Mouse (Mus musculus): ENCODE measurements around the gene Zfp169.
"Not testable (repeated sequence)": the region's sequence is repeated elsewhere in the genome, so short reads cannot be mapped to it uniquely, and the experiment has no call there.

The Zfp169 gene

DNA sequence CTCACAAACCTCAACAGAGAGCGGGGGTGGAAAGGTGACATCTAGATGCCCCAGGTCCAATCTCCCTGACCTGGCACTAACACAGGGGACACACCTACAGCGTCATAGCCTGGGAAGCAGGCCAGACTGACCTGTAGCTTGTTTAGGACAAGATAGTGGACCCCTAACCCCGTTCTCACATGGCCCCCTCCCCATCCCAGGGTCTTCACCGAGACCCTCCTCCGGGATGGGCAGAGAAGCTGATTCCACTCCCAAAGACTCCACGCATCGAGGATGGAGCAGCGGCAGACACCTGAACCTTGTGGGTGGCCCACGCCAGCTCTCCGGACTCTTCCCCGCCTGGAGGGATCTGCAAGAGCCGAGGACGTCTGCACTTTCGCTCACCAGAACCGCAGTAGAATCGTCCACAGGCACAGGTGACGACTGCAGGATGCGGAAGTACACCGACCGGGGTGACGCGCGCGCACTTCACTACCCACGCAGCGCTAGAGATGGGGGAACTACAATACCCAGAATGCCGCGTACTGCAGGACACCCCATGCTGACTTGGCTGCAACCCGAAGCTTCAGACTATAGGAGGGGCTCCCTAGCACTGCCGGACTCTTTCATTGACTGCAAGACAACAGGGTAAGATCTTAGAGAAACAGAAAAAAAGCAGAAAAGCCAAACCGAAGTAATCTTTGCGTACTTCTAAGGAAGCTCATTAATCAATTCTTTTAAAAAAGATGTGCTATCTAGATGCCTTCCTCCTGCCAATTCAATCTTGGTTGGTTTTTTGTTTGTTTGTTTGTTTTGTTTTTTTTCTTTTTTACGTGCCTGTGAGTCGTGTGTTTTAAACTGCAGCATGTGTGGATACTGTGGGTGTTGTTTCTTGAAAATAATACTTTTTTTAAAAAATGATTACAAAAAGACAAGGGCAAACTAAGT lies at the start of gene Zfp169, which contains the start of gene A830005F24Rik:
Zfp169 (minus strand) TSS at position 449 of the 927 bp plus-strand sequence.
A830005F24Rik (plus strand) TSS at position 568 of the 927 bp plus-strand sequence.
- DNase-seq, result peak; percentile 87

DNA sequence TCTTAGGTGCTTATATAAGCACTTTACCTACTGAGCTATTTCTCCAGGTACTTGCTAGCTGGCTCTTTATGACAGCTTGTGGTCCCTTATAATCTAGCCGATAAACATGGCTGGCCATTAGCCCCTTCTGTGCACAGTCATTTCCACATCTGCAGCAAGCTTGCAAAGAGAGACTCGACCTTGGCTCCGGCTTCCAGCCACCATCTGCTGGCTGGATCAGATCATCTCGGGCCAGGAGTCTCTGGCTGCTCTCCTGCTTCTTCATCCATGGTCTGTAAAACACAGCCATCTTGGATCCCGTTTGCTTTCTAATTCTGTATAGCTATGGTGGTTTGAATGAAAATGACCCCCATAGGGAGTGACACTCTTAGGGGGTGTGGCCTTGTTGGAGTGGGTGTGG lies 49.1 kb upstream of the Zfp169 start:
- no peak for DNase-seq

DNA sequence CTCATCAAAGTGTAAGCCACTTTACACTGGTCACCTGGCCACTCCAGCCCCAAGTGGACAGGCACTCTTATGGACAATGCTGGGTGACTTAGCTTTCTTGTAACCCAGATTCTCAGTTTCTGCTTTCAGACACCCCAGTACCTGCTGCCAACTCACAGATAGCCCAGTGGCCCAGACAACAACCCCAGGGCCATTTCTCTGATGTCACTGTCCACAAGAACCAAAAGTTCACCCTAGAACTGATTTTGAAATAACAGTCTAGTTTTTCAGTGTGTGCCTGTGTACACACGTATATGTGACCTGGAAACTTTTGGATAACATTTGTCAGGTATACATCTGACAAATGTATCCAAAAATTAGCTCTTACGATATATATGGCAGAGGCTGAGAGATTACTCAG lies 48.2 kb upstream of the Zfp169 start:
- DNase-seq, result no peak

DNA sequence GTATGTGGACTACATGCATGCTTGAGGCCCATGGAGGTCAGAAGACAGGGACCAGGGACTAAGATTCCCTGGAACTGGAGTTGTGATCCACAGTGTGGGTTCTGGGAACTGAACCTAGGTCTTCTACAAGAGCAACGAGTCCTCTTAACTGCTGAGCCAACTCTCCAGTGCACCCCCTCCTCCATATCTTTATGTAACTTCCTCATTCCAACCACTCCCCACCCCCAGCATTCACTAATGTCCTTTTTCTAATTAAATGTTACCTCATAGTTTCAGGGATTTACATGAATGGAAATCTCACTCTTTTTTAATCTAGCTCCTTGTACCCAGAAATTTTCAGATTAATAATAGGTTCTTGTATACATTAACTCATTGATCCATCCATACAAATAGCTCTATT lies 42.7 kb upstream of the Zfp169 start:
- no peak for DNase-seq

DNA sequence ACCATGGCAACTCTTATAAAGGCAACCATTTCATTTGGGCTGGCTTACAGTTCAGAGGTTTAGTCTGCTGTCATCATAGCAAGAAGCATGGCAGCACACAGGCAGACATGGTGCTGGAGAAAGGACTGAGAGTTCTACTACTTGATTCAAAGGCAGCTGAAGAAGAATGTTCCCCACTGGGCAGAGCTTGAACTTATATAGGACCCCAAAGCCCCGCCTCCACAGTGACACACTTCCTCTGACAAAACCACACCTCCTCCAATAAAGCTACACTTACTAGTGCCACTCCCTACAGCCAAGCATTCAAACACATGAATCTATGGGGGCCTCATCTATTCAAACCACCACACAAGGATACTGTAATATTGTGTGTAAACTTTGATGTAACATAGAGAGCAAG lies 41.3 kb upstream of the Zfp169 start:
- DNase-seq, result no peak

DNA sequence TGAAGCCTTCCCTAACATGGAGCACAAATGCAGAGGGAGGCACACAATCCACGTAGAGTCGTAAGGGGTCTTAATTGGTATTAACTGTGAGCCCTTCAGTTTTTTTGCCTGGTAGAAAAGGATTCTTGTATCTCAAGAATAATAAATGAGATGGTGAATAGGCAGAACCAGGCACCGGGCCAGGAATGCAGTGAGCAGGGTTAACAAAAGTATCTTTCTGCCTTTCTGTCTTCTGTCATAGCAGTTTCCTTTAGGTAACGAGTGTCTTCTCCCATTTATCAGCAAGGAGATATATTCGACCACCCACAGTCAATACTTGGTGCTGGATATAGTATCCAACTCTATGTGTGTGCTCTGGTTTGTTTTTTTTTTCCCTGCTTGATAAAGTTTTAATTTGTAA lies 40.3 kb upstream of the Zfp169 start:
- no peak for DNase-seq

DNA sequence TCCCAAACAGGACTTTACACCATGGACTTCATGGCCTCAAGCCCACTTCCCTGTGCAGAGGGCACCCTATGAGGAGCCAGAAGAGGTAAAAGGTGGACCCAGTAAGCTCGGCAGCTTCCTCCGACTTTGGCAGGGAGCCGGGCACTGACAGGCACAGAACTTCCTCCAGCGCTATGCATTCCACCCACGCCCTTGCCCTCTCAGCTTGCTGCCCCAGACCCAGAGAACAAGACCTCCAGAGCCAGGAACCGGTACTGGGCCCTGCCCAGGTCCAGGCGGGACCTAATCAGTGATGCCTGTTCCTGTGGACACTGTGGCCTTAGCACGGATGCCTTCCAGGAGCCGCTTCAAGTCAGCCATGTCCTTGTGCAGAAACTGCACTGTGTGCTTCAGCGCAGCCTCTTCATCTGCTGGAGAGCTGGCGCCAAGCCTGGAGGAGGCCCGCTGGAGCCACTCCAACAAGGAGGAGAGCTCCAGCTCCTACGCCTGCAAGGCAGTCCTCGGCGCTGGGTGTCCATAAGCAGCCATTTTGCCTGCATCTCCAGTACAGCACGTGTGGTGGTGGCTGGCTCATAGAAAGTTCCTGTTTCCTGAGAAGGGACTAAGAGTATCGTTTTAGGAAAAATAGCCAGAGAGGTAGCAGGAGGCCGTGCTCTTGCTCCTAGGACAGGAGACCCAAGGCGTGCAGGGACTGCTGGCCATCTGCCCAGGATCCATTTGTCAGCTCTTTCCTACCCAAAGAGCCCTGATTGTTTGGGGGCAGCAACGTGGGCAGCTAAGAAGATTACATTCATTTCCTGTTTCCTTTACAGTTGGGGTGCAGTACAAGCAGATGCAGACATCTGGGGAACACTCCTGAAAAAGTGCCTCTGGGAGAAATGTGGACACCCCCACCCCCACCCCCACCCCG lies 39.2 kb upstream of the Zfp169 start:
- peak; percentile 91 for DNase-seq

DNA sequence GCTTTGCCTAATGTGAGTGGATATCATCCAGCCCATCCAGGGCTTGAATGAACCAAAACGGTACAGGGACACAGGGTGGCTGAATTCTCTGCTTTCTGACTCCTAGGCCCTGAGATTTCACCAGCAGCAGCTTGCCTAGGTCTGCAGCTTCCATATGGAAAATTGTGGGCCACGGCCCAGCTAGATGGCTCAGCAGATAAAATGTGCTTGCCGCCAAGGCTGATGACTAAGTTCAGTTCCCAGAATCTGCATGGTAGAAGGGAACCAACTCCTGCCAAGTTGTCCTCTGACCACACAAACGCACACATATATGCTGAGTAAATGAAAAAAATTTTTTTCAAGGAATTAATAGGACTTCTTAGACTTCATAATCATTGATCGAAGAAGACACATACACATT lies 35.0 kb upstream of the Zfp169 start:
- no peak for DNase-seq

DNA sequence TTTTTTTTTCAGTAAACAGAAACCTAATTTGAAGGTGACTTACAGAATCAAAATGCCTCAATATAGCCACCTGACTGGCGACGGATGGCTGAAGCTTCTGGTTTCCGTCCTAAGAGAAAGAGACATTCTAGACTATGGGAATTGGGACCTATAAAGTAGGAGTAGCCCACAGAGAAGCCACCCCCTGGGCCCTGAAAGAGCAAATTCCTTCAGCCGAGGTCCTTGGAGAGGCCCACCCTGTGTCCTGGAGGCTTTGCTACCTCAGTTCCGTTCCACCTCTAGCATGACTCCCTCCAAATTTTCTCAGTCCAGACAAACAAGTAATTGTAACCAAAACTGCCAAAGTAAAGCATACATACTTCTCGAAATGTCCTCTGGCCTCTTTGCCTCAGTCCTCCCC lies 34.4 kb upstream of the Zfp169 start:
- DNase-seq, result no peak

DNA sequence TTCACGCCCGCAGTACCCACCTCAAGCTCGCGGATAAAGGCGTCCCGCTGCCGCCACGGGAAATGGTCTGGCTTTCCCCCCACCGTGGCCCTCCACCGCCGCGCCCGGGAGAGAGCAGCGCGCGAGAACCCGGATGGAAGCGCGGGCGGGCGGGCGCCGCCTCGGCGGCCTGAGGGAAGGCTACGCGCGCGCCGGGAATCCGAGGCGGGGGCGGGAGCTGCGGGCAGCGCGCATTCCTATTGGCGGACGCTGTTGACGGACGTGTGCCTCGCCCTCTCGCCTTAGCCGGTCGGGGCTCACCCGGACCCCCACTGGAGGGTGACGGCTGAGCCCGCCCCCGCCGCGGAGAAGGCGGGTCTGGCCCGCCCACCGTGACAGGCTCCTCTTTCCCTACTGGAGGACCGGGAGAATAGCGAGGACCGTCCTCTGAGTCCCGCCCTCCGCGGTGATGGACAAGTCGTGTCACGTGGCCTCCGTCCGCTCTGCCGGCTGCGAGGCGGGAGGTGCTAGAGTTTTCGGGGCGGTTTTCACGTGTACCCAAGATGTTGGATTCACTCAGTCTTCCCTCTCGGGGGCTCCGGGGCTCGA lies 33.2 kb upstream of the Zfp169 start:
- peak; percentile 100 for DNase-seq

DNA sequence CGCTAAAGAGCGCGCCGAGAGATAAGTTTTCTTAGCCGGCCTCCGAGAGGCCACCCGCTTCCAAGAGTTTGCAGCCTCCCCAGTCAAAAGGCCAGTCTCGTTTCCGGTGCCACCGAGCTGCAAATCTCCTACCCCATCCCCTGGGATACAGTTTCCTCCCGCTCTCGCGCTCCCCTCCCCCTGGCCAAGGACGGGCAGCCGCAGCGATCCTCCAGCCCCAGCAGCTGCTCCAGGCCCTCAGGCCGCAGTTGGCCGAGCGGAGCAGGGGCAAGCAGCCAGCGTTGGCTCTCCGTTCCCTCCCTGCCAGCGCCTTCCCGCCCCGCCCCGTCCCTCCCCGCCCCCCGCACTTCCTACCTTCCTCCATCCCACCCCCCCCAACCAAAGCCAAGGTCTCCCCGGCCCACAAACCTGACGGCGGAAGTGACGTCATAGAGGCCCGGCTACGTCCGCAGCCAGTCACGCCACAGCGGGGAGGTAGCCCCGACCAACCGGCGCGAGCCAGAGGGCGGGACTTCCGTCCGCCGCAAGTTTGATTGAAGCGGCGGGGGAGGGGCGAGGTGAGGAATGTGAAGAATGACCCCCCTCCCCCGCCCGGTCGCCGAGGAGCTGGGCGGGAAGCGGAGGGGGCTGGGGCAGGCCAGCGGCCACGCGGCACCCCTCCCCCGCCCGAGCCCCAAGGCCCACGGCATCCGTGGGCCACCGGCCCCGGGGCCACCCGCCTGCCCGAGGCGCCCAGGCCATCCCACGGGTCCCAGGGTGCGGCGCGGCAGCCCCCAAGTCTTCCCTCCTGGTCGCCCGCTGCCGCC lies 32.4 kb upstream of the Zfp169 start:
- DNase-seq, result peak; percentile 96

DNA sequence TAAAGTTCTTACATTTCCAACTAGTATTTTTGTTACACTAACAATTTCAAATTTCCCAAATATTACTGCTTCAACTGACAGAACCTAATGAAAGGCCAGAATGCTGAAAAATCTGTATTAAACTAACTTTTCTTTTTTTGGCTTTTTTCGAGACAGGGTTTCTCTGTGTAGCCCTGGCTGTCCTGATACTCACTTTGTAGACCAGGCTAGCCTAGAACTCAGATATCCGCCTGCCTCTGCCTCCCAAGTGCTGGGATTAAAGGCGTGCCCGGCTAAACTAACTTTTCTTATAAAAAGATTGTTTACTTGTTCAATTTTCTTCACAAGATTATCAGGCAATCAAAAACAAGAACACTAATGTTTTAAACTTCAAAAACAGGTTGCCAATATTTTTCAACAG lies 31.6 kb upstream of the Zfp169 start:
- DNase-seq, result no peak

DNA sequence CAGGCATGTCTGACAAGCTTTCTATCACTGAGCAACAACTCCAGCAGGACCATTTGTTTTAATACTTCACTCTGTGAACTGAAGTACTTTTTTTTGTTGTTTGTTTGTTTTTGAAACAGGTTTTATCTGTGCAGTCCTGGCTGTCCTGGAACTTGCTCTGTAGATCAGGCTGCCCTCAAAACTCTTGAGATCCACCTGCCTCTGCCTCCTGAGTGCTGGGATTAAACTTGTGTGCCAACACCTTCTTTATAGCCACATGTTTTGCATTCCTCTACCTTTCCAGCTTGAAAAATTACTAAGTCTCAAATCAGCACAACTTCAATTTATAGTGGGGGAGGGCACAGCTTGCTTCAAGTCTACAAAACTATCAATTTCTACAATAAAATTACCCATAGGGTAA lies 31.1 kb upstream of the Zfp169 start:
- no peak for DNase-seq

DNA sequence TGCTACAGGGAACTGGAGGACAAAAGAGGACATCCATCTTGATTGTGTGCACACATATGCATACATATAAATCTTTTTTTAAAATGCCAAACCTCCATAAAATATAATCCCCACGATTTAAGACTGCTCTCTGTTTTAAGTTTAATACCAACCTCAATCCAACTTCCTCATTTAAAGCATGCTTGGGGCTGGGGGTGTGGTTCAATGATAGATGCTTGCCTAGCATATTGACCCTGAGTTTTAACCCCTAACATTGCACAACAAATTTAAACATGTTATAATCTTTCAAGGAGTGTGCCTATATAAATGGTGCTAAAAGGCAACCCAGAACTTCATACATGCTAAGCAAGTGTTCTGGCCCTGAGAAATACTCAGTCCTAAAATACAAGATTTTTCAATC lies 27.2 kb upstream of the Zfp169 start:
- no peak for DNase-seq

DNA sequence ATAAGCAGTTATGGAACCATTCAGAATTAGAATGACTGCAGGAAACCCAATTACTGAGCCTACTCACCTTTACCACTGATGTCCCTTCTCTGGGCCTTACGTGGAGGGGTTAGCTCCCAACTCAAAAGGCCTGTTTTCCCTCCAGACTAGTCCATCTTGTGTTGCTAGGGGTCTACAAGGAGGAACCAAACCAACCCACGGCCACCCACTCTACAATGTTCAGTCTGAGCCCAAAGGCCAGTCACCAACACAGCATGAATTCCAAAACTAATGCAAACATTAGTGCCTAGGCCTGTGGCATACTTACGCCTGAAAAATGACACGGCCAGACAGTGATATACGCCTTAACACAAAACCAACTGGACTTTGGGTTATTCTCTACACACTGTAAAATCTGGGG lies 20.2 kb upstream of the Zfp169 start:
- no peak for DNase-seq

DNA sequence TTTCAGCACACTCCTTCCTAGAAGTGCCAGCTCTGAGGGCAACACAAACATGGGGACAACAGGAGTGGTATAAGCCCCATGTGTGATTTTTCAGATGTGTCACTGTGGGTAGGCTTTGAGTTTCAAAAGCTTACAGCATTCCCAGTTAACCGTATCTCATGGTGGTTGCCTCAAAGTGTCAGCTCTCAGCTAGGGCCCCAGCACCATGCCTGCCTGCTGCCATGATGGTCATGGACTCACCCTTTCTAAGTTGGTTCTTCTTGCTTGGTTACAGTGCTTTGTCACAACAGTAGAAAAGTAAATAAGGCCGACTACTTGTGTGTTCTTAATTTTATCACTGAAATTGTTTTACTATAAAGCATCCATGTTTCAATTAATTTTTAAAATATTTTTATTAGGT lies 18.2 kb upstream of the Zfp169 start:
- DNase-seq, result no peak

DNA sequence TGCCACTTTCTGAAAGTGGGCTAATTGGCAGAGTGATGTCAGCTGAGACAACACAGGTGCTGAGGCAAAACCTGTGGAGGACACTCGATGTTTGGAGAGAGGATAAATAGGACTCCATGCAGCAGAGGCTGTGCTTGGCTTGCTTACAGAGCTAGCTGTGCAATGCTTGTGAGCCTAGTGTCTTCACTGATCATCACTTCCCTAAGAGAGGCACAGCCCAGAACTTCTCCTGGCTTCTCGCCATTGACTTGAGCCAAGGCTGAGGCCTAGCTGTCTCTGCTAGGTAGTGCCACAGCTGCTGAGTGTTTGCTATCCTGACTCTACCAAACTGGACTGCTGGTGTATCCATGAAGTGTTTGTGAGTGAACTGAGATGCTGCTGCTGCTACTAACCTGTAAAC lies 17.4 kb upstream of the Zfp169 start:
- DNase-seq, result no peak

DNA sequence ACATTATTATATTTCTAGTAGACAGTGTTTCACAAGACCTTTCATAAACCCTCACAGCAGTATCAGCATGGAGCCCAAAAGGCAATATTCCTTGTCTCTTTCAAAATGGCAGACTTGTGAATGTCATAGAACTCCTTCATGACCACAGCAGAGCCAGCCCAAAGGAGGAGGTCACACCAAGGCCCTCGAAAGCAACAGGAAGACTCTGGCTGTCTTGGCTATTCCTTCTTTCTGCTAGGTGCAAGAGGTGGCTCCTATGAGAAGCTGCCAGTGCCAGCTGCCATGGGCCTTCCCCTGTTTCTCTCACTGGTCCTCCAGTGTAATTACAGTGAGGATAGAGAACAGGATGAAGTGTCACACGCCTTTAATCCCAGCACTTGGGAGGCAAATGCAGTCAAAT lies 15.8 kb upstream of the Zfp169 start:
- no peak for DNase-seq

DNA sequence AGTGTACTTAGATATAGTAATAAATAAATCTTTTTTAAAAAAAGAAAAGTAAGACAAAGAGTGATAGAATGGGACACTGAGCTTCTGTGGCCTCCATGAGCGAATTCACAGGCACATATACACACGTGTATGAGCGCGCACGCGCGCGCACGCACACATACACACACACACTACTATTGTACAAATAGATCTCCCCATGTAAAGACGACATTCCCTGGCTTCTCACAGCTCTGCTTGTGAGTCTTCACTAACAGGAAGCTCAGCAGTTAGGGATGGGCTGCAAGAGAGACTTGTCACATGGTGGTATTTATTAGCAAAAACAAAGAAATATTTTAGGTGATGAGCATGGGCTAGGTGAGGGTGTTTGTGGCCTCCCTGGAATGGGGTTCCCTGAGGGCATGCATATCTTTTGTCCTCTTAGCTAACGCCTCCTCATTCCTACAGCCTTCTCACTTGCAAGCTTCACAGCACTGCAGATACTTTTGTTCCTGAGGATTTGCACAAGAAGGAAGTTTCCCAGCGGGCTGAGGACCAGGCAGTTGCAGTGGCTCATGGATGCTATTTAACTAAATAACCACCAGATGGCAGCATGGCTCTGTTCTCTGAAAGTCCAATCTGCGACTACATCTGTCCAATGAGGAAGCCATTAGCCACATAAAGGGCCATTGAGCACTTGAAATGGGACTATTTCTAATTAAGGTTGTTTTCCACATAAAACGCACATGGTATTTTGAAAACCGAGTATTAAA lies 15.0 kb upstream of the Zfp169 start:
- DNase-seq, result peak; percentile 61

DNA sequence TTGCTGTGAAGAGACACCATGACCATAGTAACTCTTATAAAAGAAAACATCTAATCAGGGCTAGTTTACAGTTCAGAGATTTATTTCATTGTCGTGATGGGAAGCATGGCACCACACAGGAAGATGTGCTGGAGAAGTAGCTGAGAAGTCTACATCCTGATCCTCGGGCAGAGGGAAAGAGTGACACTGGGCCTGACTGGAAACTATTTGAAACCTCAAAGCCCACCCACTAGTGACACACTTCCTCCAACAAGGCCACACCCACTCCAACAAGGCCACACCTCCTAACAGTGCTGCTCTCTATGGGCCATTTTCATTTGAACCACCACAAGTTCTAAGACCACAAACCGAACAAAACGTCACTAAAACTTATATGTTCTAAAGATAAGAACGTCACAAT lies 12.5 kb upstream of the Zfp169 start:
- DNase-seq, result no peak

DNA sequence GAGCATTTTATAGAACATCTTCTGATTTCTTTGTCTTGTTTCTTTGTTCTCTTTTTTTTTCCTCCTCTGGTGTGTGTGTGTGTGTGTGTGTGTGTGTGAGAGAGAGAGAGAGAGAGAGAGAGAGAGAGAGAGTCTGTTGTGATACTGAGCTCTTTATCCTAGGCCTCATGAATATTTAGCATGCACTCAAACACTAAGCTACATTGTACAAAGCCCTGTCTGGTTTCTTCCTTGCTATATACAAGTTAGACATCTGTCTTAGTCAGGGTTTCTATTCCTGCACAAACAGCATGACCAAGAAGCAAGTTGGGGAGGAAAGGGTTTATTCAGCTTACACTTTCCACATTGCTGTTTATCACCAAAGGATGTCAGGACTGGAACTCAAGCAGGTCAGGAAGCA lies 5.9 kb upstream of the Zfp169 start:
- DNase-seq, result not testable (repeated sequence)

DNA sequence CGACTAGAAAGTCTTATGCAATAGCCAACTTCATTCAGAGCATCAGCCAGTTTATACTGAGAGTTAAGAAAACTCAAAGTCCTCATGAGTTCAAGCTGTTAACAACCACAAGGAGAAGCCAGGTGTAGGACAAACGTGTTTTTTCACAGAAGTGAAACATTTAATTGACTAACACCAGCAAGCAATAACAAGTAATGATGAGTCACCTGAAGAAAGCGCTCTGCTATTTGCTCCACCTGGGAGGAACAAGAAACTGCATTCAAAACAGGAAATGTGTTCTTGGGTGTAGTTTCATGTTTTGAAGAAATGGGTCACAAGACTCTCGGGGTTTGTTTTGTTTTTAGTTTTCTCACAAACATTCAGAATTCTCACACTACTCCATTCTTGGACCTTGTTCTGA lies 2.6 kb upstream of the Zfp169 start:
- no peak for DNase-seq

All from cerebellum, adult 8-10 months (tissue).